Mouse (Mus musculus): ENCODE results near the gene Mios.

Mios gene

GRCm38 (mm10) chr6:8209047-8209865 lies at the start of gene Mios:
TSS of gene Mios (plus strand) at chr6:8209222.
- peak; percentile 82 for DNase-seq

GRCm38 (mm10) chr6:8160001-8160400 lies 49.0 kb upstream of the Mios start:
- no peak for DNase-seq

- no peak for DNase-seq
Measured at GRCm38 (mm10) chr6:8164741-8165140, 44.3 kb upstream of the Mios start.

GRCm38 (mm10) chr6:8172101-8172500 lies 36.9 kb upstream of the Mios start:
- DNase-seq = no peak

GRCm38 (mm10) chr6:8174062-8174461 lies 35.0 kb upstream of the Mios start:
- DNase-seq = no peak

GRCm38 (mm10) chr6:8175346-8175745 lies 33.7 kb upstream of the Mios start:
- no peak for DNase-seq

- DNase-seq = no peak
Measured at GRCm38 (mm10) chr6:8176116-8176515, 32.9 kb upstream of the Mios start.

- no peak for DNase-seq
Measured at GRCm38 (mm10) chr6:8178397-8178941, 30.6 kb upstream of the Mios start.

- DNase-seq = no peak
Measured at GRCm38 (mm10) chr6:8188599-8189233, 20.3 kb upstream of the Mios start.

- no peak for DNase-seq
Measured at GRCm38 (mm10) chr6:8189917-8190316, 19.1 kb upstream of the Mios start.

- no peak for DNase-seq
Measured at GRCm38 (mm10) chr6:8192517-8192916, 16.5 kb upstream of the Mios start, which contains the start of gene Col28a1. TSS of gene Col28a1 (minus strand) at chr6:8192617.

GRCm38 (mm10) chr6:8209866-8210186 lies 804 bp downstream of the Mios start:
- no peak for DNase-seq

GRCm38 (mm10) chr6:8210661-8211060 lies 1.6 kb downstream of the Mios start:
- DNase-seq = no peak

GRCm38 (mm10) chr6:8227035-8227434 lies 18.0 kb downstream of the Mios start:
- no peak for DNase-seq

- no peak for DNase-seq
Measured at GRCm38 (mm10) chr6:8228596-8228995, 19.6 kb downstream of the Mios start.

- no peak for DNase-seq
Measured at GRCm38 (mm10) chr6:8258316-8258715, 49.3 kb downstream of the Mios start.

GRCm38 (mm10) chr6:8259004-8259666 lies 50.1 kb downstream of the Mios start, which contains the start of the genes Rpa3, Umad1 and Gm45062:
TSS of gene Rpa3 (minus strand) at chr6:8259173.
TSS of gene Umad1 (plus strand) at chr6:8259288.
TSS of gene Gm45062 (plus strand) at chr6:8259450.
- DNase-seq = peak; percentile 97

- no peak for DNase-seq
Measured at GRCm38 (mm10) chr6:8259667-8260044, 50.6 kb downstream of the Mios start.

- no peak for DNase-seq
Measured at GRCm38 (mm10) chr6:8271047-8271446, 62.0 kb downstream of the Mios start.

- DNase-seq = peak; percentile 21
Measured at GRCm38 (mm10) chr6:8274387-8275054, 65.5 kb downstream of the Mios start.

- peak; percentile 61 for DNase-seq
Measured at GRCm38 (mm10) chr6:8275098-8275497, 66.1 kb downstream of the Mios start.

GRCm38 (mm10) chr6:8276431-8276830 lies 67.4 kb downstream of the Mios start:
- no peak for DNase-seq
